Mouse (Mus musculus): ENCODE measurements around the gene Lef1. TPM values are rescaled to one million over a fixed set of nuclear protein-coding genes. Genes with fewer than 3 reads are reported as not detected.

Gene Lef1
- total and polyA plus RNA-seq, 2 experiments from 2014 or later: 5.6 to 7.2 TPM

DNA sequence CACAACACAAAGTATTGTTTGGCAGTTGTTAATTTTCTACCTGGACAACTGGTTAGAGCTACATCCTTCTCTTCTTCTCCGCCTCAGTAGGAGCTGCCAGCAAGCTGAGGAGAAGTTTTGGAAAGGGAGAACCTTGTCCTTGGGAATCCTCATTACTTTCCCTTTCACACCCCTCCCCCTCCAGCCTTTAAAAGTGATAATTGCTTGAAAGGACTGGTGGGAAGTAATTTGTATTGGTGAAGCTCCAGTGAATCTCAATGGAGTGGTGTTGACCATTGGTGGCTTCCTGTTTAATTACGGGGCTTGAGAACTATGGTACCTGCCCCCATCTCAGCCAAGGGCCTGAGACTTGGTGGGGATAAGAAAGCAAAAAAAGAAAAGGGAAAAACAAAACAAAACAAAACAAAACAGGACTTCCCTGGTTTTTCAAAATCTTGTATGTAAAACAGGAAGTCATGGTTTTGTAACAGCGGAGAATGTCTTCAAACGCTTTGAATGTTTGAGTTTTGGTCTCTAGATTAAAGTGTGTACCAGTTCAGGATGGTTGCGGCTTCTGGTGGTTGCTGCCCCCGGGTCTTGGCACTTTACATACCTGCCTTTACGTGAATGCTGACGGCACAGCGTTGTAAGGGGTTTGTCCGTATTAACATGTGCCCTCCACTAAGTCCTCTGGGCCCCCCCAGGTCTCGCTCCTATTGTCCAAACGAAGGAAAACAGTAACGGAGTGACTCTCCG, 49.8 kb downstream of the Lef1 start:
- Histone ChIP-seq H3K9me3 (ENCODE audit: low read length) (no peaks in the 10 kb centered on the region), H3K36me3 (ENCODE audit: insufficient read depth, low read length) (no peaks in the 10 kb centered on the region), H3K4me1 (ENCODE audit: insufficient read depth, low read length) (0 out of 2 replicates have a peak, but pooled peaks cover 4% of the 10 kb centered on the region), H3K9ac (replicated peaks; ENCODE audit: low read length) (no peak overlapping the region), H3K4me3 (ENCODE audit: low read length) (no peak overlapping the region), H3K4me2 (ENCODE audit: low read depth, low read length) (no peak overlapping the region), H3K27me3 (ENCODE audit: insufficient read depth, low read length) (no peaks in the 10 kb centered on the region), H3K27ac (no peak overlapping the region)
- 67% methylated on average over 14 of the region's 14 CpGs for WGBS
- DNase-seq (ENCODE audit: low spot score) (no peak), ATAC-seq (no peak)
- TF ChIP-seq CTCF (IDR thresholded peaks at IDR 0.05; ENCODE audit: low read depth): no peak

DNA sequence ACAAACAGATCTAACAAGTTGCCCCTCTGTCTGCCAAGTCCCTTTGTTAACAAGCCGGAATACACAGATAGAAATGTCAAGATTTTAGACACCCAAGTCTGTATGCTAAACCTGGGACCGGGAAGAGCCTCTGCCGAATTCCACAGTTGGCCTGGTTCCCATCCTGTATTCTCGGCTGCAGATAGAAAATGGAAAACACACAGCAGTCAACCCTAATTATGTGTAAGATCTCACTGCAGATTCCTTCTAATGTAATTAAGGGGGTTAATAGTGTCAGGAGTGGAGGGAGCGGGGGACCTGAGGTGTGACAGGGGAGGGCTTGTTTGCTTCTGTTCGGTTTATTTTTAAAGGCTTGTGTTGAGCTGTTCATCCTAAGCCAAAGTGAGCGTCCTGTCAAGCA, 50.6 kb downstream of the Lef1 start:
- no peaks in the 10 kb centered on the region for H3K27me3 ChIP-seq (ENCODE audit: insufficient read depth, low read length)
- H3K4me1 ChIP-seq (ENCODE audit: insufficient read depth, low read length): 0 out of 2 replicates have a peak, but pooled peaks cover 4% of the 10 kb centered on the region
- no peak overlapping the region for H3K27ac ChIP-seq
- H3K9me3 ChIP-seq (ENCODE audit: low read length): no peaks in the 10 kb centered on the region
- no peaks in the 10 kb centered on the region for H3K36me3 ChIP-seq (ENCODE audit: insufficient read depth, low read length)
- no peak overlapping the region for H3K4me3 ChIP-seq (ENCODE audit: low read length)
- H3K9ac ChIP-seq (replicated peaks; ENCODE audit: low read length): no peak overlapping the region
- 0 out of 2 replicates have a peak, but pooled peaks have one; percentile 10 for ATAC-seq
- H3K4me2 ChIP-seq (ENCODE audit: low read depth, low read length): no peak overlapping the region
- 45% methylated on average over 7 of the region's 7 CpGs for WGBS
- no peak for TF ChIP-seq CTCF (IDR thresholded peaks at IDR 0.05; ENCODE audit: low read depth)
- DNase-seq (ENCODE audit: low spot score): no peak

DNA sequence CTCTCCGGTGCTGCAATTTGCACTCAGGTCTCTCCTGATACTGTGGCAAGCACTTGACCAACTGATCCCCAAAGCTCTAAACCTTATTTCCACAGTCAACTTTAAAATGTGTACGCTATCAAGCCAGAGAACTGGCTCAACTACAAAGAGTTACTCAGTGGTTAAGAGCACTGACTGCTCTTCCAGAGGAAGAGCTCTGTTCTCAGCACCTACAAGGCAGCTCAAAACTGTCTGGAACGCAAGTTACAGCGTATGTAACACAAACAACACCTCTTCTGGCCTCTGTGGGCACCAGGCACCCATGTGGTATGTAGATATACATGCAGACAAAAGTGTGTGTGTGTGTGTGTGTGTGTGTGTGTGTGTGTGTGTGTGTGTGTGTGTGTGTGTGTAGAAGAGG, 57.5 kb downstream of the Lef1 start:
- H3K4me3 ChIP-seq (ENCODE audit: low read length): no peak overlapping the region
- no peaks in the 10 kb centered on the region for H3K36me3 ChIP-seq (ENCODE audit: insufficient read depth, low read length)
- H3K27ac ChIP-seq: no peak overlapping the region
- H3K9ac ChIP-seq (replicated peaks; ENCODE audit: low read length): no peak overlapping the region
- 95% methylated on average over 4 of the region's 4 CpGs for WGBS
- H3K4me2 ChIP-seq (ENCODE audit: low read depth, low read length): no peak overlapping the region
- TF ChIP-seq CTCF (IDR thresholded peaks at IDR 0.05; ENCODE audit: low read depth): no peak
- ATAC-seq (no peak), DNase-seq (ENCODE audit: low spot score) (no peak)
- no peaks in the 10 kb centered on the region for H3K9me3 ChIP-seq (ENCODE audit: low read length)
- no peaks in the 10 kb centered on the region for H3K27me3 ChIP-seq (ENCODE audit: insufficient read depth, low read length)
- H3K4me1 ChIP-seq (ENCODE audit: insufficient read depth, low read length): no peaks in the 10 kb centered on the region

DNA sequence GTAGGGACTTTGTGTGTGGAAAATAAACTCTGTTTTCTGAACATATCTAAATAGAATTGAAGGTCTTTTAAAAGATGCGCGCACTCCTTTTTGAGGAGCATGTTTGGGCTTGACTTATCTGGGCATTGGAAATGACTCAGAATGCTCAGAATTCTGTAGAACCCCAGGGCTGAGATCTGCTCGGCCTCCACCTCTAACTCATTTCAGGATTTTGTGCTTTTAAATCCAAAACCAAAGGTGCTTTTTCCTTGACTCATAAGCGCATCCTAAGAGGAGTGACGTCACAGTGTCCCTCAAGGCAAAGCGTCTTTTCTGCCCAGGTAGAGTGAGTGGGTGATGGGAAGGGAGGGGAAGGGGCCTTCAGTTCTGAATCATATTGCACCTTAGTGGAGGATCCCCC, 58.9 kb downstream of the Lef1 start:
- no peak for TF ChIP-seq CTCF (IDR thresholded peaks at IDR 0.05; ENCODE audit: low read depth)
- Histone ChIP-seq H3K36me3 (ENCODE audit: insufficient read depth, low read length) (no peaks in the 10 kb centered on the region), H3K4me2 (ENCODE audit: low read depth, low read length) (no peak overlapping the region), H3K4me1 (ENCODE audit: insufficient read depth, low read length) (no peaks in the 10 kb centered on the region), H3K9me3 (ENCODE audit: low read length) (no peaks in the 10 kb centered on the region), H3K27me3 (ENCODE audit: insufficient read depth, low read length) (no peaks in the 10 kb centered on the region), H3K4me3 (ENCODE audit: low read length) (no peak overlapping the region), H3K27ac (no peak overlapping the region), H3K9ac (replicated peaks; ENCODE audit: low read length) (no peak overlapping the region)
- 94% methylated on average over 6 of the region's 6 CpGs for WGBS
- no peak for ATAC-seq
- DNase-seq (ENCODE audit: low spot score): no peak

DNA sequence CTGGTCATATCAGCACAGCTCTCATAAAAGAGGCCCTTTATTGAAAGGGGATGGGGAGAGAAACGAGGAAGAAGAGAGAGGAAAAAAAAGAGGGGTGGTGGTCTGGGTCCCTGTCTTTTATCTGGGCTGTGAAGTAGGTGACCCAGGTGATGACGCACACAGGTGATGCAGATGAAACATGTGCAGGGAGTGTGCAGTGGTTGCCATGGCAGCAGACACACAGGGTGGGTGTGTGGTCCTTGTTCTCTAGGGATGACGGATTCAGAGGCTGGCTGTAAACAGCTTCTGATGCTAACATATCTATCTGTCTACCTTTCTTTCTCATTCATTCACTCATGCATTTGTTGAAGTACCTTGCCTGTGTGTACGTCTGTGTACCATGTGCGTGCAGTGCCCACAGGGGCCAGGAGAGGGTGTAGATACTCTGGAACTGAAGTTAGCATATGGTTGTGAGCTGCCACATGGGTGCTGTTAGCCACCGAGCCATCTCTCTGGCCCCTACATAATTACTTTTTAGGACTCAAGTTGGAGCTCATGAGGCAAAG, 59.9 kb downstream of the Lef1 start:
- no peak for TF ChIP-seq CTCF (IDR thresholded peaks at IDR 0.05; ENCODE audit: low read depth)
- Histone ChIP-seq H3K4me3 (ENCODE audit: low read length) (no peak overlapping the region), H3K27me3 (ENCODE audit: insufficient read depth, low read length) (no peaks in the 10 kb centered on the region), H3K4me1 (ENCODE audit: insufficient read depth, low read length) (no peaks in the 10 kb centered on the region), H3K36me3 (ENCODE audit: insufficient read depth, low read length) (no peaks in the 10 kb centered on the region), H3K9ac (replicated peaks; ENCODE audit: low read length) (no peak overlapping the region), H3K9me3 (ENCODE audit: low read length) (no peaks in the 10 kb centered on the region), H3K27ac (no peak overlapping the region), H3K4me2 (ENCODE audit: low read depth, low read length) (no peak overlapping the region)
- DNase-seq (ENCODE audit: low spot score): no peak
- ATAC-seq: peak; percentile 60; the same call in 1 of the 2 replicates
- WGBS: 88% methylated on average over 6 of the region's 6 CpGs

DNA sequence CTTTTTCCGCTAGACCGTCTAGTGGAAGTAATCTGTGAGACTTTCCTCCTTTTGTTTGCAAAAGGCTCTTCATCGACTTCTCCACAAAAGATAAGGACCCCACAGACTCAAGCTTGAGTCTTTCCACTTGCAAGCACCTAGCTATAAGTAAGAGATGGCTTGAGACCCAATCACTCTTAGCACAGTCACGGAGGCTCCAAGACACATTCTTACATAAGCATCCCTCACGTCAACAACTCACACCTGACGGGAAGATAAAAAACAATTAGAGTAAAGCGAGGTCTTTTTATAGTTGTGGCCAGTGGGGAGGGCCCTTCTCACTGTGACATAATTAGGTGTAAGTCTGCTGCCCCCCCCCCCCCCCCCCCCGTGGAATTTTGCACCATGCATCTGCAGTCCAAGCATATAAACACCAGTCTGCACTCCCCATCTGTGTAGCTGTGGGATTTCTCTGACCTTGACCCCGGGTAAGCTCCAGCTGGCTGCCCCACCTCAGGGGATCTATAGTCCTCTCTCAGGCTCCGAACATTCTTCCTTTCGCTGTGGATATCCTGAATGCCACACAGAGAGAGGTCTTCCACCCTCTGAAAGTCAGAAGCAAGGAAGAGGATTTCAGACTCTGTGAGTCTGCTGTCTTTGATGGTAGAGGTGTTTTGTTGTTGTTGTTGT, 61.2 kb downstream of the Lef1 start:
- ATAC-seq (no peak), DNase-seq (ENCODE audit: low spot score) (no peak)
- Histone ChIP-seq H3K27me3 (ENCODE audit: insufficient read depth, low read length) (no peaks in the 10 kb centered on the region), H3K4me1 (ENCODE audit: insufficient read depth, low read length) (no peaks in the 10 kb centered on the region), H3K9ac (replicated peaks; ENCODE audit: low read length) (no peak overlapping the region), H3K9me3 (ENCODE audit: low read length) (no peaks in the 10 kb centered on the region), H3K27ac (no peak overlapping the region), H3K4me3 (ENCODE audit: low read length) (no peak overlapping the region), H3K36me3 (ENCODE audit: insufficient read depth, low read length) (no peaks in the 10 kb centered on the region), H3K4me2 (ENCODE audit: low read depth, low read length) (no peak overlapping the region)
- WGBS: 50% methylated on average over 11 of the region's 11 CpGs
- TF ChIP-seq CTCF (IDR thresholded peaks at IDR 0.05; ENCODE audit: low read depth): no peak
